Mouse (Mus musculus) lung, adult 2 months (tissue): ENCODE measurements around the gene Lmtk2.

Source experiments
- CTCF ChIP-seq: fragments of 200-500 bp; IDR thresholded peaks from 2 replicates; pipeline ENCODE4 v1.5.1; 2011; ENCODE audit warnings: mild to moderate bottlenecking, low read length, control low read depth; ENCODE audit not compliant: insufficient read depth
- POLR2A ChIP-seq: fragments of 200-500 bp; IDR thresholded peaks from 2 replicates; pipeline ENCODE4 v1.6.1; 2011; ENCODE audit warnings: low read depth, mild to moderate bottlenecking, control low read depth, low read length, borderline replicate concordance; ENCODE audit errors: extremely low read depth

- TF ChIP-seq CTCF (no peak), POLR2A (no peak)
Measured at GRCm38 (mm10) chr5:144105070-144105469, 4.8 kb downstream of the Lmtk2 start.
